Mouse (Mus musculus) monocyte, adult 59 days (primary cell): ENCODE data around the gene Tbc1d30. TPM values are rescaled to one million over a fixed set of nuclear protein-coding genes. Genes with fewer than 3 reads are reported as not detected.

ENCODE experiments used
- total RNA-seq, 2 experiments: library from RNA; stranded (reverse); gene quantifications; one replicate each; pipeline ENCODE4 v1.2.4; 2023

Tbc1d30 gene
- 1 to 10 TPM; 4.0 to 4.3 TPM for total RNA-seq

GRCm38 (mm10) chr10:121351066-121351581, at the start of gene Tbc1d30:
Gene Tbc1d30, minus strand, starts transcription at chr10:121351278.

GRCm38 (mm10) chr10:121364801-121365564, 13.9 kb upstream of the Tbc1d30 start, which contains the start of gene Gns:
Gene Gns, plus strand, starts transcription at chr10:121365090.

Other genes starting within 250 kb of the Tbc1d30 start
- gene Gns, start 13.8 kb upstream of the Tbc1d30 start, total RNA-seq: 100 to 1,000 TPM; 426 to 463 TPM
- gene Rassf3, start 125.1 kb upstream of the Tbc1d30 start, total RNA-seq: 100 to 1,000 TPM; 174 to 180 TPM
- gene Tbk1, start 235.5 kb upstream of the Tbc1d30 start, total RNA-seq: 10 to 100 TPM; 71.7 to 87.3 TPM